Mouse (Mus musculus) MEL (cell line): ENCODE data around the gene Ssx2ip. TPM values are rescaled to one million over a fixed set of nuclear protein-coding genes. Genes with fewer than 3 reads are reported as not detected.

Experiments used
- DNase-seq: peaks from one replicate; pipeline ENCODE4 v3.0.0; 2011; ENCODE audit warnings: low read depth, low spot score
- H3K27ac ChIP-seq: 2 replicates; pipeline ENCODE4 v1.5.1; 2012; ENCODE audit warnings: low read depth, mild to moderate bottlenecking, control low read depth, low read length, moderate library complexity; ENCODE audit not compliant: control insufficient read depth
- H3K27me3 ChIP-seq, 2 experiments: fragments of 150-350 bp in 1 of 2; sonication (generic) in 1 of 2; 2 replicates each; pipeline ENCODE4 v1.6.1; 2012; ENCODE audit warnings: low read length in 2 of 2, mild to moderate bottlenecking in 2 of 2, improper control_type of control experiment in 1 of 2, moderate library complexity in 1 of 2; ENCODE audit not compliant: insufficient read depth in 2 of 2, control insufficient read depth in 1 of 2
- H3K36me3 ChIP-seq, 2 experiments: 2 replicates each; pipeline ENCODE4 v1.6.1; 2012 to 2014; ENCODE audit warnings: low read length in 2 of 2, improper control_type of control experiment in 1 of 2, inconsistent platforms in 1 of 2, mild to moderate bottlenecking in 1 of 2; ENCODE audit not compliant: insufficient read depth in 2 of 2, control insufficient read depth in 1 of 2
- H3K4me1 ChIP-seq, 2 experiments: fragments of 150-350 bp in 1 of 2; sonication (generic) in 1 of 2; 2 replicates each; pipeline ENCODE4 v1.6.1; 2012; ENCODE audit warnings: low read length in 2 of 2, improper control_type of control experiment in 1 of 2, mild to moderate bottlenecking in 1 of 2; ENCODE audit not compliant: insufficient read depth in 2 of 2, control insufficient read depth in 1 of 2
- H3K4me3 ChIP-seq, 2 experiments: fragments of 150-350 bp in 1 of 2; sonication (generic) in 1 of 2; 2 replicates each; pipeline ENCODE4 v1.5.1; 2012; ENCODE audit warnings: low read depth in 2 of 2, low read length in 2 of 2, mild to moderate bottlenecking in 2 of 2, moderate library complexity in 2 of 2, control low read depth in 1 of 2, improper control_type of control experiment in 1 of 2; ENCODE audit not compliant: control insufficient read depth in 1 of 2, insufficient read depth in 1 of 2
- H3K79me2 ChIP-seq: 2 replicates; pipeline ENCODE4 v1.6.1; 2012; ENCODE audit warnings: mild to moderate bottlenecking, low read length, moderate library complexity; ENCODE audit not compliant: control insufficient read depth, poor library complexity, insufficient read depth
- H3K9ac ChIP-seq: 2 replicates; pipeline ENCODE4 v1.6.1; 2012; ENCODE audit warnings: low read depth, mild to moderate bottlenecking, control low read depth, low read length, moderate library complexity; ENCODE audit not compliant: control insufficient read depth, poor library complexity, severe bottlenecking
- H3K9me3 ChIP-seq: fragments of 150-350 bp; sonication (generic); replicated peaks from 2 replicates; pipeline ENCODE4 v1.6.1; 2012; ENCODE audit warnings: mild to moderate bottlenecking, low read length, improper control_type of control experiment, moderate library complexity; ENCODE audit not compliant: insufficient read depth
- CHD1 ChIP-seq: IDR thresholded peaks from 2 replicates; pipeline ENCODE4 v1.6.1; 2012; ENCODE audit warnings: low read depth, mild to moderate bottlenecking, inconsistent platforms, low read length, improper control_type of control experiment
- CHD2 ChIP-seq: IDR thresholded peaks from 2 replicates; pipeline ENCODE4 v1.6.1; 2011; ENCODE audit warnings: low read length, improper control_type of control experiment
- CTCF ChIP-seq, 3 experiments: IDR thresholded peaks in 2 of 3; conservative IDR thresholded peaks in 1 of 3; 2 replicates each; pipeline ENCODE4 v1.5.1; 2011 to 2012; ENCODE audit warnings: low read length in 3 of 3, low read depth in 2 of 3, mild to moderate bottlenecking in 2 of 3, improper control_type of control experiment in 1 of 3, inconsistent platforms in 1 of 3, mixed read lengths in 1 of 3, moderate library complexity in 1 of 3; ENCODE audit not compliant: control insufficient read depth in 1 of 3, insufficient read depth in 1 of 3, poor library complexity in 1 of 3, severe bottlenecking in 1 of 3
- ELF1 ChIP-seq: IDR thresholded peaks from 2 replicates; pipeline ENCODE4 v1.6.1; 2014; ENCODE audit warnings: low read depth, mild to moderate bottlenecking, inconsistent platforms, low read length, improper control_type of control experiment, moderate library complexity
- EP300 ChIP-seq, 2 experiments: IDR thresholded peaks; 2 replicates each; pipeline ENCODE4 v1.6.1; 2011; ENCODE audit warnings: improper control_type of control experiment in 2 of 2, low read length in 2 of 2, low read depth in 1 of 2, mild to moderate bottlenecking in 1 of 2
- ETS1 ChIP-seq: IDR thresholded peaks from 2 replicates; pipeline ENCODE4 v1.6.1; 2012; ENCODE audit warnings: low read depth, mild to moderate bottlenecking, inconsistent platforms, low read length, improper control_type of control experiment, moderate library complexity
- GATA1 ChIP-seq: IDR thresholded peaks from 2 replicates; pipeline ENCODE4 v1.6.1; 2011; ENCODE audit warnings: low read depth, low read length, improper control_type of control experiment
- HCFC1 ChIP-seq: IDR thresholded peaks from 2 replicates; pipeline ENCODE4 v1.6.1; 2012; ENCODE audit warnings: low read depth, mild to moderate bottlenecking, inconsistent platforms, low read length, improper control_type of control experiment, moderate library complexity
- JUND ChIP-seq: IDR thresholded peaks from 2 replicates; pipeline ENCODE4 v1.6.1; 2011; ENCODE audit warnings: low read depth, mild to moderate bottlenecking, improper control_type of control experiment, low read length
- MAFK ChIP-seq: IDR thresholded peaks from 2 replicates; pipeline ENCODE4 v1.6.1; 2011; ENCODE audit warnings: low read depth, mild to moderate bottlenecking, low read length, improper control_type of control experiment, borderline replicate concordance
- MAX ChIP-seq: IDR thresholded peaks from 2 replicates; pipeline ENCODE4 v1.6.1; 2011; ENCODE audit warnings: low read length, improper control_type of control experiment
- MEF2A ChIP-seq: IDR thresholded peaks from 2 replicates; pipeline ENCODE4 v1.6.1; 2014; ENCODE audit warnings: low read depth, mild to moderate bottlenecking, inconsistent platforms, low read length, improper control_type of control experiment; ENCODE audit not compliant: poor library complexity, insufficient replicate concordance, severe bottlenecking; ENCODE audit errors: extremely low read depth
- MXI1 ChIP-seq: IDR thresholded peaks from 2 replicates; pipeline ENCODE4 v1.6.1; 2011; ENCODE audit warnings: mild to moderate bottlenecking, low read depth, low read length, improper control_type of control experiment
- MYC ChIP-seq: IDR thresholded peaks from 2 replicates; pipeline ENCODE4 v1.6.1; 2011; ENCODE audit warnings: low read depth, mild to moderate bottlenecking, low read length, improper control_type of control experiment, moderate library complexity
- NELFE ChIP-seq: IDR thresholded peaks from 2 replicates; pipeline ENCODE4 v1.6.1; 2011; ENCODE audit warnings: low read depth, low read length, improper control_type of control experiment
- NRF1 ChIP-seq: IDR thresholded peaks from 2 replicates; pipeline ENCODE4 v1.6.1; 2014; ENCODE audit warnings: low read depth, mild to moderate bottlenecking, inconsistent platforms, low read length, improper control_type of control experiment, moderate library complexity; ENCODE audit not compliant: poor library complexity, insufficient read depth, severe bottlenecking
- POLR2A ChIP-seq, 2 experiments: IDR thresholded peaks; 2 replicates each; pipeline ENCODE4 v1.6.1; 2011 to 2012; ENCODE audit warnings: low read length in 2 of 2, mild to moderate bottlenecking in 2 of 2, control low read depth in 1 of 2, improper control_type of control experiment in 1 of 2, low read depth in 1 of 2, moderate library complexity in 1 of 2; ENCODE audit not compliant: control insufficient read depth in 1 of 2, insufficient read depth in 1 of 2, poor library complexity in 1 of 2
- POLR2AphosphoS2 ChIP-seq: IDR thresholded peaks from 2 replicates; pipeline ENCODE4 v1.6.1; 2011; ENCODE audit warnings: low read length, improper control_type of control experiment
- RCOR1 ChIP-seq: IDR thresholded peaks from 2 replicates; pipeline ENCODE4 v1.6.1; 2012; ENCODE audit warnings: low read depth, mild to moderate bottlenecking, inconsistent platforms, low read length, improper control_type of control experiment
- SIN3A ChIP-seq: IDR thresholded peaks from 2 replicates; pipeline ENCODE4 v1.6.1; 2012; ENCODE audit warnings: low read length, improper control_type of control experiment, inconsistent platforms
- SMC3 ChIP-seq: IDR thresholded peaks from 2 replicates; pipeline ENCODE4 v1.6.1; 2011; ENCODE audit warnings: low read depth, low read length, improper control_type of control experiment
- TAL1 ChIP-seq: IDR thresholded peaks from 2 replicates; pipeline ENCODE4 v1.6.1; 2012; ENCODE audit warnings: mild to moderate bottlenecking, inconsistent platforms, low read length, moderate library complexity, mixed read lengths
- TCF12 ChIP-seq: IDR thresholded peaks from 2 replicates; pipeline ENCODE4 v1.6.1; 2014; ENCODE audit warnings: low read depth, mild to moderate bottlenecking, inconsistent platforms, low read length, improper control_type of control experiment, moderate library complexity
- UBTF ChIP-seq: IDR thresholded peaks from 2 replicates; pipeline ENCODE4 v1.6.1; 2012; ENCODE audit warnings: low read depth, mild to moderate bottlenecking, inconsistent platforms, low read length, improper control_type of control experiment, moderate library complexity, borderline replicate concordance; ENCODE audit not compliant: insufficient read depth
- USF1 ChIP-seq: IDR thresholded peaks from 2 replicates; pipeline ENCODE4 v1.6.1; 2014; ENCODE audit warnings: low read depth, mild to moderate bottlenecking, inconsistent platforms, low read length, improper control_type of control experiment, moderate library complexity
- ZC3H11A ChIP-seq: IDR thresholded peaks from 2 replicates; pipeline ENCODE4 v1.6.1; 2012; ENCODE audit warnings: low read depth, mild to moderate bottlenecking, inconsistent platforms, low read length, improper control_type of control experiment
- ZKSCAN1 ChIP-seq: IDR thresholded peaks from 2 replicates; pipeline ENCODE4 v1.6.1; 2012; ENCODE audit warnings: low read depth, mild to moderate bottlenecking, inconsistent platforms, low read length, improper control_type of control experiment, moderate library complexity
- ZMIZ1 ChIP-seq: IDR thresholded peaks from 2 replicates; pipeline ENCODE4 v1.6.1; 2012; ENCODE audit warnings: low read depth, mild to moderate bottlenecking, inconsistent platforms, low read length, improper control_type of control experiment, moderate library complexity
- ZNF384 ChIP-seq: IDR thresholded peaks from 2 replicates; pipeline ENCODE4 v1.6.1; 2012; ENCODE audit warnings: low read depth, mild to moderate bottlenecking, inconsistent platforms, low read length, improper control_type of control experiment
- polyA plus RNA-seq, 2 experiments: library from polyadenylated mRNA; stranded (reverse) in 1 of 2; unstranded in 1 of 2; fragments of >175 nt in 1 of 2; fragments of >200 nt in 1 of 2; gene quantifications; 2 replicates each; pipeline versions ENCODE4 v1.2.1 to v1.2.4; 2012; ENCODE audit warnings: low replicate concordance in 2 of 2, low read depth in 1 of 2; ENCODE audit not compliant: insufficient read length in 2 of 2, insufficient read depth in 1 of 2, missing spikeins in 1 of 2
- total RNA-seq: library from RNA; depleted of rRNA; stranded (reverse); fragments of 300-350 nt; gene quantifications from 2 replicates; pipeline ENCODE4 v1.2.3, GENCODE M21; 2012

Ssx2ip gene
- total and polyA plus RNA-seq, 3 experiments, result 52.1 to 270 (median 70.0) TPM

- Histone ChIP-seq H3K4me1 (peaks cover 3 to 19% of the 10 kb centered on the region in 2 experiments; a peak in 3 of 4 replicates), H3K27me3 (peaks cover 0 to 2% of the 10 kb centered on the region in 2 experiments; a peak in 3 of 4 replicates), H3K4me3 (peak overlapping the region; percentile 89 to 94), H3K9ac (peak overlapping the region; percentile 82), H3K9me3 (no peaks in the 10 kb centered on the region), H3K79me2 (peaks cover 40% of the 10 kb centered on the region), H3K27ac (peak overlapping the region; percentile 14; the same call in 1 of the 2 replicates), H3K36me3 (peaks cover 1 to 12% of the 10 kb centered on the region in 2 experiments; a peak in 3 of 4 replicates)
- no peak for DNase-seq
- no peak for TF ChIP-seq CHD2
- TF ChIP-seq MAFK, result no peak
- TF ChIP-seq ZKSCAN1, result no peak
- TF ChIP-seq ZNF384, result no peak
- TF ChIP-seq SIN3A, result no peak
- no peak for TF ChIP-seq TAL1
- no peak for TF ChIP-seq ETS1
- TF ChIP-seq ELF1, result no peak
- no peak for TF ChIP-seq MYC
- TF ChIP-seq GATA1, result no peak
- no peak for TF ChIP-seq HCFC1
Measured at GRCm38 (mm10) chr3:146403770-146404169, 672 bp upstream of the Ssx2ip start.

GRCm38 (mm10) chr3:146405213-146406006 lies 968 bp downstream of the Ssx2ip start:
- H3K27ac ChIP-seq, result peak overlapping the region; percentile 91
- peaks cover 54% of the 10 kb centered on the region for H3K79me2 ChIP-seq
- H3K36me3 ChIP-seq, result peaks cover 1 to 18% of the 10 kb centered on the region in 2 experiments
- H3K4me1 ChIP-seq, result peaks cover 3 to 19% of the 10 kb centered on the region in 2 experiments
- no peaks in the 10 kb centered on the region for H3K9me3 ChIP-seq
- H3K4me3 ChIP-seq, result peak overlapping the region; percentile 89 to 95
- DNase-seq, result peak; percentile 83
- peak overlapping the region; percentile 87 for H3K9ac ChIP-seq
- peaks cover 0 to under 1% of the 10 kb centered on the region in 2 experiments; a peak in 1 of 4 replicates for H3K27me3 ChIP-seq
- TF ChIP-seq ZMIZ1 (no peak), CHD1 (peak; percentile 80), JUND (no peak), UBTF (no peak), CTCF (IDR thresholded peaks at IDR 0.05 in 2 of 3, conservative IDR thresholded peaks at IDR 0.05 in 1 of 3; ENCODE audit: control insufficient read depth in 1 of 3, insufficient read depth in 1 of 3, low read depth in 2 of 3, low read length in 3 of 3, poor library complexity in 1 of 3, severe bottlenecking in 1 of 3) (no peak), HCFC1 (peak; percentile 5; the same call in 1 of the 2 replicates), MAFK (no peak), MEF2A (no peak), EP300 (IDR thresholded peaks at IDR 0.05; ENCODE audit: low read depth in 1 of 2, low read length in 2 of 2) (peak; percentile 51 to 81; a peak in 3 of 4 replicates), SMC3 (no peak), TCF12 (peak; percentile 65), POLR2A (IDR thresholded peaks at IDR 0.05; ENCODE audit: control insufficient read depth in 1 of 2, insufficient read depth in 1 of 2, low read depth in 1 of 2, low read length in 2 of 2, poor library complexity in 1 of 2) (peak in 1 of 2 experiments; percentile 55; a peak in 1 of 4 replicates), MXI1 (0 out of 2 replicates have a peak, but pooled peaks have one; percentile 57), ZC3H11A (no peak), POLR2AphosphoS2 (no peak), MYC (0 out of 2 replicates have a peak, but pooled peaks have one; percentile 15), ZKSCAN1 (no peak), RCOR1 (no peak; the same call in 1 of the 2 replicates), SIN3A (0 out of 2 replicates have a peak, but pooled peaks have one; percentile 45), USF1 (no peak), NELFE (no peak), MAX (0 out of 2 replicates have a peak, but pooled peaks have one; percentile 14), NRF1 (no peak)
